In genomic region chr9:121822585-121822991, GRCm38 (mm10) we compare ENCODE assay signal across 8 mouse cellular contexts. TPM values are rescaled to one million over a fixed set of nuclear protein-coding genes. Genes with fewer than 3 reads are reported as not detected.
DNase-seq lines count a peak whose midpoint lies in the region; ATAC-seq lines count a peak whose summit lies in the region.

No protein-coding gene starts in this region.

- 44% methylated on average over 6 of the region's 6 CpGs for WGBS in forebrain, embryonic 14.5 days
- WGBS in forebrain, embryonic 12.5 days = 78% methylated on average over 6 of the region's 6 CpGs

- H3K4me3 ChIP-seq in forebrain, embryonic 14.5 days (ENCODE audit: low read depth, low read length) = no peak overlapping the region
- no peak overlapping the region for H3K4me3 ChIP-seq in forebrain, embryonic 12.5 days (replicated peaks)

- H3K4me2 ChIP-seq in forebrain, embryonic 14.5 days (ENCODE audit: low read length) = no peak overlapping the region
- H3K4me2 ChIP-seq in forebrain, embryonic 12.5 days = no peak overlapping the region

- peak; percentile 92 for ATAC-seq in forebrain, embryonic 14.5 days
- no peak; the same call in 1 of the 2 replicates for ATAC-seq in forebrain, embryonic 12.5 days (ENCODE audit: low FRiP score)
- no peak for ATAC-seq in erythroid progenitor cell, adult 5-6 weeks (replicated peaks; ENCODE audit: low FRiP score, poor library complexity, severe bottlenecking)

- H3K27ac ChIP-seq in forebrain, embryonic 14.5 days (ENCODE audit: low read depth, low read length) = peak overlapping the region; percentile 76
- H3K27ac ChIP-seq in forebrain, embryonic 12.5 days = no peak overlapping the region; the same call in 1 of the 2 replicates

- H3K9ac ChIP-seq in forebrain, embryonic 14.5 days (ENCODE audit: low read length) = no peak overlapping the region
- H3K9ac ChIP-seq in forebrain, embryonic 12.5 days = no peak overlapping the region

- H3K9me3 ChIP-seq in forebrain, embryonic 14.5 days (replicated peaks; ENCODE audit: control insufficient read depth, low read length) = no peaks in the 10 kb centered on the region
- no peaks in the 10 kb centered on the region for H3K9me3 ChIP-seq in forebrain, embryonic 12.5 days

- no peaks in the 10 kb centered on the region for H3K36me3 ChIP-seq in forebrain, embryonic 14.5 days (ENCODE audit: control insufficient read depth, insufficient read depth, low read length)
- no peaks in the 10 kb centered on the region for H3K36me3 ChIP-seq in forebrain, embryonic 12.5 days (replicated peaks)

- DNase-seq in forebrain, embryonic 14.5 days (ENCODE audit: low spot score) = peak; percentile 83
- DNase-seq in right cerebral cortex, postnatal 10 days (ENCODE audit: low spot score in 2 of 2) = peak; percentile 69 to 72
- no peak for DNase-seq in right cerebral cortex, adult 2 months (ENCODE audit: low spot score in 2 of 2)
- DNase-seq in layer of hippocampus, postnatal 10 days (ENCODE audit: low spot score in 2 of 2) = peak; percentile 72 to 73
- no peak for DNase-seq in spleen, postnatal 14 days (ENCODE audit: low spot score in 2 of 2)
- no peak for DNase-seq in embryo, embryonic 10 days (ENCODE audit: low spot score)

- H3K27me3 ChIP-seq in forebrain, embryonic 14.5 days (replicated peaks; ENCODE audit: control insufficient read depth, insufficient read depth, low read length) = no peaks in the 10 kb centered on the region
- 0 out of 2 replicates have a peak, but pooled peaks cover 3% of the 10 kb centered on the region for H3K27me3 ChIP-seq in forebrain, embryonic 12.5 days

- peaks cover 10% of the 10 kb centered on the region; the same call in 1 of the 2 replicates for H3K4me1 ChIP-seq in forebrain, embryonic 14.5 days (ENCODE audit: control insufficient read depth, insufficient read depth, low read length)
- peaks cover 5% of the 10 kb centered on the region; the same call in 1 of the 2 replicates for H3K4me1 ChIP-seq in forebrain, embryonic 12.5 days

RNA-seq across cellular contexts. Expression of gene Ccdc13, which starts 16.7 kb away (rescaled TPM):
- polyA plus RNA-seq in forebrain, embryonic 14.5 days (2014; fragmentation: Nextera tagmentation; extraction: Ambion mirVana) = 2.7 and 3.0 TPM in 2 replicates
- 3.1 and 3.6 TPM in 2 replicates for polyA plus RNA-seq in forebrain, embryonic 12.5 days (2016; fragmentation: Nextera tagmentation; extraction: Ambion mirVana)
- 1 to 10 TPM; 6.6 to 7.7 TPM for total RNA-seq in layer of hippocampus, postnatal 10 days (2021)
- total RNA-seq in erythroid progenitor cell, adult 5-6 weeks (2015; ENCODE audit: low replicate concordance) = not detected in 2 replicates
- total RNA-seq in erythroid progenitor cell, adult 5-6 weeks (2017; ENCODE audit: low replicate concordance) = not detected in 2 replicates

RNA-seq across cellular contexts. Expression of gene Hhatl, which starts 30.3 kb away (rescaled TPM):
- polyA plus RNA-seq in forebrain, embryonic 14.5 days (2014; fragmentation: Nextera tagmentation; extraction: Ambion mirVana) = not detected in 2 replicates
- polyA plus RNA-seq in forebrain, embryonic 12.5 days (2016; fragmentation: Nextera tagmentation; extraction: Ambion mirVana) = not detected in 2 replicates
- total RNA-seq in layer of hippocampus, postnatal 10 days (2021) = 1 to 10 TPM; 2.8 to 2.9 TPM
- not detected in 2 replicates for total RNA-seq in erythroid progenitor cell, adult 5-6 weeks (2015; ENCODE audit: low replicate concordance)
- not detected in 2 replicates for total RNA-seq in erythroid progenitor cell, adult 5-6 weeks (2017; ENCODE audit: low replicate concordance)

RNA-seq across cellular contexts. Expression of gene Higd1a, which starts 35.6 kb away (rescaled TPM):
- 114 and 151 TPM in 2 replicates for polyA plus RNA-seq in forebrain, embryonic 14.5 days (2014; fragmentation: Nextera tagmentation; extraction: Ambion mirVana)
- 153 and 158 TPM in 2 replicates for polyA plus RNA-seq in forebrain, embryonic 12.5 days (2016; fragmentation: Nextera tagmentation; extraction: Ambion mirVana)
- total RNA-seq in layer of hippocampus, postnatal 10 days (2021) = 100 to 1,000 TPM in 1 of 2 experiments, 10 to 100 TPM in 1; 99.3 to 103 TPM
- total RNA-seq in erythroid progenitor cell, adult 5-6 weeks (2015; ENCODE audit: low replicate concordance) = 23.4 and 24.3 TPM in 2 replicates
- total RNA-seq in erythroid progenitor cell, adult 5-6 weeks (2017; ENCODE audit: low replicate concordance) = 11.7 and 19.4 TPM in 2 replicates

RNA-seq across cellular contexts. Expression of gene Klhl40, which starts 45.2 kb away (rescaled TPM):
- polyA plus RNA-seq in forebrain, embryonic 14.5 days (2014; fragmentation: Nextera tagmentation; extraction: Ambion mirVana) = 0.49 and 0.60 TPM in 2 replicates
- 0.28 TPM in 1 of 2 replicates, not detected in the other for polyA plus RNA-seq in forebrain, embryonic 12.5 days (2016; fragmentation: Nextera tagmentation; extraction: Ambion mirVana)
- total RNA-seq in layer of hippocampus, postnatal 10 days (2021) = 1 to 10 TPM; 2.9 to 3.2 TPM
- not detected in 2 replicates for total RNA-seq in erythroid progenitor cell, adult 5-6 weeks (2015; ENCODE audit: low replicate concordance)
- not detected in 2 replicates for total RNA-seq in erythroid progenitor cell, adult 5-6 weeks (2017; ENCODE audit: low replicate concordance)

Comparison
In these comparisons a context has a peak if more than half of its experiments do, and no peak if none do; other contexts are left out.
1. DNase-seq: peak in forebrain, embryonic 14.5 days (single experiment), right cerebral cortex, postnatal 10 days (2 of 2) and layer of hippocampus, postnatal 10 days (2 of 2); none in right cerebral cortex, adult 2 months (0 of 2), spleen, postnatal 14 days (0 of 2) and embryo, embryonic 10 days (single experiment).
2. RNA of gene Ccdc13, which starts 16.7 kb away (total RNA-seq): 6.6 to 7.7 TPM in layer of hippocampus, postnatal 10 days; not detected in erythroid progenitor cell, adult 5-6 weeks; every median in the first group is over 4 times any median in the second.